Mouse (Mus musculus) kidney, adult 8-10 months (tissue): Measurements from ENCODE around the gene Fam83g.

Source experiments
- DNase-seq, 2 experiments: peaks; one replicate each; pipeline ENCODE4 v3.0.0; 2022

Gene Fam83g

DNA sequence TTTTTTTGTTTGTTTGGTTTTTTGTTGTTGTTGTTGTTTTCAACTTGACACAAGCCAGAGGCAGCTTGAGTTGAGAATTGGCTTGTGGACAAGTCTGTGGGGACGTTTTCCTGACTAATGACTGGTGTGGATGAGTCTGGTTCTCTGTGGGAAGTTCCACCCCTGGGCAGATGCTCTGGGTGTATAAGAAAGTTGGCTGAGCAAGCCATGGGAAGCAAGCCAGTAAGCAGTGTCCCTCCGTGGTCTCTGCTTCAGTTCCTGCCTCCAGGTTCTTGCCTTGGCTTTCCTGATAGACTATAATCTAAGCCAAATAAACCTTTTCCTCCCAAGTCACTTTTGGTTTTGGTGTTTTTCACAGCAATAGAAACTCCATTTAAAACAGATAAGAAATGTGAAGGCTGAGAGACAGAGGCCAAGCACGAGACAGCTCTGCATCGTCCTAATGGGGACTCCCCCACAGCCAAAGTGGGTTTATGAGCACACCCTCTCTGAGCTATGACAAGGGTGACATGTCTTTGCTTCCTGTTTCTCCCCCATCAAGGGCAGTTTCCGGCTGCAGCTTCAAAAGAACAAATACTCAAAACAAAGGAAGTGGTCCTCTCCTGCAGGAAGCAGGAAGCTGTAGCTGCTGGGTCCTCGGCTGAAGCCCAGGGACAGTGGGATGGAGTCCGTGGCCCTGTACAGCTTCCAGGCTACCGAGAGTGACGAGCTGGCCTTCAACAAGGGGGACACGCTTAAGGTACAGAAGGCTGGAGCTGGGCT is 31.0 kb upstream of the Fam83g start, which contains the start of gene Grap:
Grap (plus strand) TSS at position 580 of the 762 bp plus-strand sequence.
- peak; percentile 44 to 54 for DNase-seq

DNA sequence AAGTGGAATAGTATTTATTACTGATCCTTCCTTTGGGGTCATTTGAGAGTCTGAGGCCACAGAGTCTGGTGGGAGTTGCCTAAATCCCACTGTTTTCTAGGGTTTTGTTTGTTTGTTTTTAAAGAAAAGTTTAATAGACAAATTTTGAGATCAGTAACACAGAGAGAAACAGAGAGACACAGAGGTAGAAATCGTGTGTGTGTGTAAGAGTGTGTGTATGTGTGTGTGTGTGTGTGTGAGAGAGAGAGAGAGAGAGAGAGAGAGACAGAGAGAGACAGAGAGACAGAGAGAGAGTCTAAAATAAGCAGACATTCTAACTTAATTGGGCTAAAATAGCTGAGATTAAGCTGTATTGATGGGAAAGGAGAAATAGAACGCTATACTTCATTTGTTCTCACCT is 30.3 kb upstream of the Fam83g start:
- no peak for DNase-seq

DNA sequence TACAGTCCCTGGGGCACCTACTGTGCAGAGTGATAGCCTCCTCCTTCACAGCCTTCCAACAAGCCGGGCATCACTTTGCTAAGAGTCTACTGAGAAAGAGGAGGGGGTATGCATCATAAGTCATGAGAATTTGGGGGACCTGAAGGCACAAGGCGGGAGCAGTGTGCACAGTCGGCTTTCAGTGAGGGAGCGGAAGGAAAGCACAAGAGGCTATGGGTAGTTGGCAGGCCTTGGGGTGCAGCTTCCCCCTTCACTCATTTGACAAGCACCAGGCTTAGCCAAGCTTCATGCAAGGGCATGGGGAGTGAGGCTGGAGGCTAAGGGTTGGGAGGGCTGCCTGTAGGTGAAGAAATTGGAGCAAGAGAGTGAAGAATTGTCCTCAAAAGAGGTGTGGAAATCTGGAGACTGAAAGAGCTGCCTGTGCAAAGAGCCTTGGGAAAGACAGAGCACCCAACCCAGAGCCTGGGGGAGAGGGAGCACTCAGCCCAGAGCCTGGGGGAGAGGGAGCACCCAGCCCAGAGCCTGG is 29.0 kb upstream of the Fam83g start:
- no peak for DNase-seq

DNA sequence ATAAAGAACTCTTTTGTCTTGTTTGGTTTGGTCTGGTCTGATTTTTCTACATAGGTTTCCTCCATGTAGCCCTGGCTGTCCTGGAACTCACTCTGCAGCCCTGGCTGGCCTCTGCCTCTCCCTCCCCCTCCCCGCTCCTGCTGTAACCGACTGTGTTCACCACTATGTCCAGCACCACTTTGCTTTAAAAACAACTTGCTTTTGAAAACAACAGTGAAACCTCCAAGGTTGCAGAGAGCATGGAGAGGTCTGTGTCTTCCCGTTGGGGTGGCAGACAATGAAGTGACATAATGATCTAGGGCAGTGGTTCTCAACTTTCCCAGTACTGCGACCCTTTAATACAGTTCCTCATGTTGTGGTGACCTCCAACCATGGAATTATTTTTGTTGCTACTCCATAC is 28.2 kb upstream of the Fam83g start:
- no peak for DNase-seq

DNA sequence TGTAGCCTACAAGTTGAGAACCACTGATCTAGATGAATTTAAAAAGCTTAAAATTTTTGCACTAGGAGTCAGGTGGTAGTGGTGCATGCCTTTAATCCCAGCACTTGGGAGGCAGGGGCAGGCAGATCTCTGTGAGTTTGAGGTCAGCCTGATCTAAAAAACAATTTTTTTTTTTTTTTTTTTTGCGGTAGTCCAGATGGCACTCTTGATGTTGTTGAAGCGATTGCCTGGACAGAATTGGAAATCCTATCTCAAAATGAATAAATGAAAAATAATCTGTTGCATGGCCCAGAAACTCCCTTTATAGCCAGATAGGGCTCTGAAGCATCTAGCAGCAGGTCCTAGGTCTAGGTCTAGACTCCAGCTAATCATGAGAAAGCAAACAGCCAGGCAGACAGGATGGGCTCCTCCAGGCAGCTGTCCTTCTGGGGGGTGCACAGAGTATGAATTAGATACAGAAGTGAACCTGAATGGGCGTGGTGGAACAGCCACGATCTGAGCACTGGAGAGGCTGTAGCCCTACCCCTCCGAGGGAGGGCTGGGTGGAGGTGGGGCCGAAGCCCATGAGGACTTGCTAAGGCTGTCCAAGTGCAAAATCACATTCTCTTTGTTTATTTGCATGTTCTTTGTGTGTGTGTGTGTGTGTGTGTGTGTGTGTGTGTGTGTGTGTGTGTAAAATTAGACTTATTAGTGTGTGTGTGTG is 27.6 kb upstream of the Fam83g start:
- DNase-seq, result no peak

DNA sequence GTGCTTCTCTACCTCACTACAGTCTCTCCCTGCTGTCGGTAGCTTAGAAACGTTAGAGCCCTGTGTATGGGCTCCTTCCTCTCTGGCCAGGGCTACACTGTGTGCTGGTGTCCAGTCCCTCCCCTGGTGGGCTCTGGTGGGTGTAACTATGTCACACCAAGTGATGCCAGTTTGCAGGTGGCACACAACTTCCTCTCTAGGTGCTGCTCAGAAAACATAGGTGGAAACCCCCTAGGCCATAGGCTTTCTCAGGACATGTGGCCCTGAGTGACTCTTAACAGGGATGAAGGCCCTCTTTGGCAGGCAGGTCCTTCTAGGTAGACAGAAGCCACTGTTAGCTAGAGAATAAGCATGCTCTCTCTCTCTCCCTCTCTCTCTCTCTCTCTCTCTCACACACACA is 26.5 kb upstream of the Fam83g start:
- DNase-seq, result no peak

DNA sequence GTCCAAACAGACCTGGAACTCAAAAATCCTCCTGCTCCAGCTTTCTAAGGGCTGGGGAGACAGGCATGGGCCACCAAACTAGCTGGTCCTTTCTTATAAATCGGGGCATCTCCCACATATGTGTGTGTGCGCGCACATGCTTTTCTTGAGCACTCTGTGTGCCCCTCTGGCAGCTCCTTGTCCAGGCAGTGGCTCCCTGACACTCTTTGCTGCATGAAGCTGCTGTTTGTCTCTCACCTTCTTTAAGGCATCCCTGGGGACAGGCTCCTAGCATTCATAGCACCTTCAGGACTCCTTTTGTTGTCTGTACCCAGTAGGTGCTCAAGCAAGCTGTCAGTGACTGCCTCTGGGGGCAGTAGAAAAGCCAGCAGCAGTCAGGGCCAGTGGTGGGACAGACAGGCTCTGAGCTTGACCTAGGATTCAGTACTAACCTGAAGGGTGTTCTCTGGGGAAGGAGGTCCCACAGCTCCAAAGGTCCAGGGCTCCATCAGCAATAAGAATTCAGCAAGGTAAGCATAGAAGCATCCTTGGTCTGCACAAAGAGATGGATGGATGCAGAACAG is 25.4 kb upstream of the Fam83g start:
- DNase-seq, result no peak

DNA sequence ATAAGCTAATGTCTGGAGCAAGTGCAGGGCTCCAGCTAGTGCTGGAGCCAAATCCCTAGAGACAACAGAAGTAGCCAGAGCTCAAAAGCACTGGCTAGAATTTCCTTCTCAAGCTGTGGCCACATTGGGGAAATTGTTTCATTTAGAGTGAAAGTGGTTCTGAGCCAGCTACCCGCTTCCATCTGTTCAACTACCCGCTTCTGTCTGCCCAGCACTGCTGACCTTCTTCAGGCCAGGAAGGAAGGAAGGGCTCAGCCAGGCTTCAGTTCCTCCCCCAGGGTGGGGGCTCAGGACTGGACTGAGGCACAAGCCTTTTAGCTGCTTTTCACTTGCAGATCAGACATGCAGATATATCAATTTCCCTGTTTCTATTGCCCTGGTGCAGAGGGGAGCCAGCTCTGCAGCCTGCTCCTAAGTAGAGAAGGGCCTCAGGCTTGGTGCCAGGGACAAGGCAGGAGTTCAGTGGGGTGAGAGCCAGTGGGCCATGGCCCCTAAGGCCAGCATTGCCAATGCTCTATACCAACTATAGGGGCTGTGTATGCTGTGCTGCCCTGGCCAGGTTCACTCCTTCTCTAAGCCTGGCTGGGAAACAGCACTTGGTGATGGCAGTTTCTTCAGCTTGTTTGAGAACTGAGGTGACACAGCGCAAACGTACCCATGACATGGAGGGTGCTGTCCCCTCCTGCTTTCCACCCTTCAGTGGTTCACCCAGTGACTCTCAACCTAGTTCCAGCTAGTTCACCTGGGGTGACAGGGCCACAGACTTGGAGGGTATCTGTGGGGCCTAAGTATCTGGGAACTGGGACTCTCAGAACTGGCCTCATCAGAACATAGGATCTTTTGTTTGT is 24.7 kb upstream of the Fam83g start:
- DNase-seq, result peak in 1 of 2 experiments; percentile 25

DNA sequence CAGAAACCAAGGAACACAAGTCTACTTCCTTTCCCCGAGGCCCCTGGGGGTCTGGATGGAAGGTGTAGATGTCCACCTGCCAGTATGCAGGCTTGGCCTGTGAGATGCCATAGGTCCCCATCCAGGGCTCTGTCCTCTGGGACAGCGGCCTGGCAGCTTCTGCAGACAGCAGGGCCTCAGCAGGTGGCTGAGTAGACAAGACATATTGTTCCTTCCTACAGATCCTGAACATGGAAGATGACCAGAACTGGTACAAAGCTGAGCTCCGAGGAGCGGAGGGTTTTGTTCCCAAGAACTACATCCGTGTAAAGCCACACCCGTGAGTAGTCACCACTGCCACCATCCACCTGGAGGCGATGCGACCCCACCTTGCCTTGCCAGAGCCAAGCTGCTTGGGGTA is 23.9 kb upstream of the Fam83g start:
- DNase-seq, result no peak

DNA sequence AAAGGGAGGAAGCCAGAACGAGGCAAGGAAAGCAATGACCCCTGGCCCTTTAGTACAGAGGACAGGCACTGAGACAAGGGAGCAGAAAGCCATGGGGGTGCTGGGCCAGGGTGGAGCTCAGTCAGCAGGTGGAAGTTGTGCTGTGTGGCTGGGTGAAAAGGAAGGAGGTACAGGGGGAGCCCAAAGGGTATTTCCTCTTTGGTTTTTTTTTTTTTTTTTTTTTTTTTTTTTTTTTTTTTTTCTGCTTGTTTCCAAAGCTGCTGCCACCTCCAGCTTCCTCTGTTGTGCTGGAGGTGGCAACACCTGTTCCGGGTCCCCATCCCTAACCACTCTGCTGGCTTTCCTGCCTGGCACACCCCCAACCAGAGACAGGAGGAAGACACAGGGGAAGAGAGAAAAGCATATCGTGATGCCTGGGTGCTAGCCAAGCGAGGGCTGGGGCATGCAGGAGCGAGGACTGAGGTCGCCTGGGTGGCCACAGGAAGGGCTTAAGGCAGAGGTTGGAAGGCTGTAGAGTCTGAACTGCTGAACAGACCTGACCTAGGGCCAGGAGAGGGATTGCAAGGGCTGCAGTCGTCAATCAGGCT is 23.0 kb upstream of the Fam83g start:
- no peak for DNase-seq

DNA sequence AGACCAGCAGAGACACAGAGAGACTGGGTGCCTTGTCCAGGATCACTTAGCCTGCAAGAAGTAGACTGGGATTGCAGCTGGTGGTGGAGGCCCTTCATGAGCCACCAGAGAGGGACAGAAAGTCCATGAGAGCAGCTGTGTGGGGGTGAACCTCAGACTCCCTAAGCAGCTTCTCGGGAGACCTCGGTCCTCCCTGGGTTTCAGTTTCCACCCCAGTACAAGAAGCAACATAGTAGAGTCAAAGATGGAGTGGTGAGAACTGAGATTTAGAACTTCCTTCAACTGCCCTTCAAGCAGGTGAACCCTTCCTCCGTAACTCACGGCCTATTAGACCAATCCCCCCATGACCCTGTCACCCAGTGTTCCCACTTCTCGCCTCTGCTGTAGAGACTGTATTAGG is 21.7 kb upstream of the Fam83g start:
- no peak for DNase-seq

DNA sequence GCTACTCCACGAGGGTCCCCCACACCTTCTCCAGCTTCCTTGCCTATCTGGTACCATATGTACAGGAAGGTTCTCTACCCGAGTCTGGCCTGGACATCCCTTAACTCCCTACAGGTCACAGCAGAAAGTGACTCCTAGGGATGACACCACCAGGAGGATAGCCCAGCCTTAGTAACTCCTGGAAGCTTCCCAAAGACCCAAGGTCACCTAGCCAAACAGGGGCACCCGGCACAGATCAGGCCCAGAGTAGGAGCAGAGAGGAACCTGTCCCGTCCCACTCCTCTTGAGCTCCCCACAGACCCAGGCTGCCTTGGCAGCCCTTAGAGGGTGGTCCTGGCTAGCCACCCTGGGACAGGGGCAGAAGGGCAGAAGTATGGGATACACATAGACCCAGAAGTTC is 18.5 kb upstream of the Fam83g start:
- DNase-seq, result no peak

DNA sequence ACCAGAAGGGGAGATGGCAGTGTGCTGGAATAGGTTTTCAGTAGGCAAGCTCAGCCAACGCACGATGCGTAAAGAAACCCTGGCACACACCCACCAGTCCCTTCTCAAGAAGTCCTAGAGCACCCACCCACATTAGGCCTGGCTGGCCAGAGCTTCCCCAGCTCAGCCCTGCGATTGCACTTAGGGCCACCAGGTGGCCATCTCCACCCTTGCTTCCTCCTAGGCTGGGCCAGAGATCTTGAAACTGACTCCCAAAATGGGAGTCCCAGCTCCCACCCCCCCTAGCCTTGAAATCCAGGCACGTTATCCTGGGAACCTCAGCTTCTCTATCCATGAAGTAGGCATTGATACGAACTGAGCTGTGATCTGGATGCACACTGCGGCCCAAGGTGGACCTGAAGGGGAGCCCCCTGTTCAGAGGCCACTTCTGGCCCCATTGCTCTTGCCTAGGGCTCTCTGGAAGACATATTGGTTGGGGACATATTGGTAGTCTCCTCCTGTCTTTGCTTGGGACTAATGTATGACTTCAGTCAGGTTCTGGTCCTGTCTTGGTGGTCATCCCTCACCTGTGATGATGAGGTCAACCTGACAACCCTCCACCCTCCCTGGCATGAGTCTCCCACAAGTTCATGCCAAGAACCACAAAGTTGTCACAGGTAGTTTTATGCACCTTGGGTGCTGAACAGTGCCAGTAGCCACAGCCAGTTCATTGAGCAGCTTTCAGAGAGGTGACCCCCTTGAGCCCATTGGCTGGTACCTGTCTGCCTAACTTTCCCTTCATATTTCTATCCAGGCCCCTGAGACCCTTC is 17.7 kb upstream of the Fam83g start:
- peak in 1 of 2 experiments; percentile 49 for DNase-seq

DNA sequence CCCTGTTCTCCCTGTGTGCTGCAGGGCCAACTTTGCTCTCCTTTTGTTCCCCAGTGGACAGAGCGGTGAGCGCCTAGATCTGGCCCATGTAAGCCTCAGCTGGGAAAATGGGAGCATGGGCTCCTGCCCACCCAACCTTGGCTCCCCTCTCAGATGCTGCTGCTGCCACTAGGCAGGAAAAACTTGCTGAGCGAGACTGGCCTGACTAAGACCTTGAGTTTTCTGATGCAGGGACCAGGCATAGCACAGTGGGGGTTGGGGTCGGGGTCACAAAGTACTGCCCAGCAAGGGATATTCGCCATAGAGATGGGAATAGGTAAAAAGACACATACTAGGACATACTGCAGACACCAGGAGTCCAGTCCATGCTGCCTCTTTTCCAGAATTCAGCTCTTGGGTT is 16.6 kb upstream of the Fam83g start:
- no peak for DNase-seq

DNA sequence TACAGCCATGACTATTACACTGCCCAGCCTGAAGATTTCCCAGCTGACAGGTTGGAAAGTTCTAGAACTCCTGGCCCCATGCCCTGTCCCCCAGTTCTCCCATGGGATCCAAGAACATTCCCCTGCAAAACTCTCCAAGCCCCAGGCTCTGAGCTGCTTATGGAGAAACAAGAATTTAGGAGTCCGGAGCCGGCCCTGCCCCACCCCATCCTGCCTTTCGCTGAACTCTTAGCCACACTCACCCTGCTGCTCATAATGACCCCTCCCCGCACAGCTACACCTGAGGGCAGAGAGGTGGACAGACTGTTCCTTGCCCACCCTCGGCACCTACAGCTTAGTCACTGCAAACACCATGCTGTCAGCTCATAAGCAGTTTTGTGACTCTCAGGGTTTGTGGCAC is 16.1 kb upstream of the Fam83g start:
- no peak for DNase-seq

DNA sequence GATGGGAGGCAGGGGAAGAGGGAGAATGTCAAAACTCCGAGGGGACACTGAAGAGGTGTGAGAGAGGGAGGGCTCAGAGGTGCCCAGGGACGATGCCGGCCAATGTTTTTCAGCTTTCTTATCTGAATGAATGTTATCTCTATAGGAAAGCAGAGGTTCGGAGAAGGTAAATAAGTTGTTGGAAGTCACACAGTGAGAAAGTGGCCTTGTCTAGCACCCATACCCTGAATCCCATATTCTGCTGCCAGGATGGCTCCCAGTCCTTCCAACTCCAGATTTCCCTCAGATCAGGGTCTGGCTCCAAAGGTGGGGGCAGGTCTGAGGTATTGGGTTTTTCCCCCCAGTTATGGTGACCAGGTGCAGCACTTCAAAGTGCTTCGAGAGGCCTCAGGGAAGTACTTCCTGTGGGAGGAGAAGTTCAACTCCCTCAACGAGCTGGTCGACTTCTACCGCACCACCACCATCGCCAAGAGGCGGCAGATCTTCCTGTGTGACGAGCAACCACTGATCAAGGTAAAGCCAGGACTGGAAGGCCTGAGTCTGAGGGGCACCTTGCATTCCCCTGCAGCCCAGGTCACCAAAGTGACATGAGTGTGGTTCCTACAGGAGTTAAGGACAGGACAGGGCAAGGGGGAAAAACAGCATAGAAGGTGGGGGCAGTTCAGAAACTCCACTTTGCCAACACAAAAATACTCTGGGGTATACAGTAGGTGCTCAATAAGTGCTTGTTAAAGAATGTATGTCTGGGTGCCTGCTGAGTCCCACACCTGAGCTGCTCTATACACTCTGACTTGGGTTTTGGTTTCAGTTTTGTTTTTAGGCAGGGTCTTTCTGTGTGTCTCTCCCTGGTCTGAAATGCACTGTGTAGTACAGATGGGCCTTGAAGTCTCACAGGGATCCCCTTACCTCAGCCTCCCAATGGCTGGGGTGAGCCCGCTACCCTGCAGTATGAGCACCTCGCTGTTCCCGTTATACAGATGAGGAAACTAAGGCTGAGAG is 14.1 kb upstream of the Fam83g start:
- DNase-seq, result no peak

DNA sequence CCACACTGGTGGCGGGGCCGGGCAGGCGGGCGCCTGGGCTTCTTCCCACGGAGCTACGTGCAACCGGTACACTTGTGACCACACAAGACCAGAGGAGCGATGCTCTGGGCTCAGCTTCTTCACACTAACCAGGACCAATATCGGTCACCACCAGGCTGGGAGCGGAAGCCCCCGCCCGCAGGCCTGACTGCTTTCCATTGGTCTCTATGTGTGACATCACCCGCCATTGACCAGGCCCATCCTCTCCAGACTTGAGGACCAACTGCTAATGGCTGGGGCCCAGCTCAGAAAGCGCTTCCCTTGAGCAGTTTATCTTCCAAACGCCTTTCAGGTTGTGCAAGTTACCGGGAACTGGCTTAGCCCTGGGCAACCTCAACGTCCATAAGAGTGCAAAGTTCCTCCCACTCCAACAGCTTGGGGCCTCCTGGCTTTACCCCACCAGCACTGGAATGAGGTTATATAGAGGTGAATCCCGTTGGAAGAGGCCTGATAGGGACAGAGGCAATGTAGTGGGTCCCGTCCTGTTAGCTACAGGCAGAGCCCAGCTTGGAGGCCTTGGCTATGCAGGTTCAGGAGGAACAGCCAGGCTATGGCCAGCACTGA is 12.0 kb upstream of the Fam83g start:
- no peak for DNase-seq

DNA sequence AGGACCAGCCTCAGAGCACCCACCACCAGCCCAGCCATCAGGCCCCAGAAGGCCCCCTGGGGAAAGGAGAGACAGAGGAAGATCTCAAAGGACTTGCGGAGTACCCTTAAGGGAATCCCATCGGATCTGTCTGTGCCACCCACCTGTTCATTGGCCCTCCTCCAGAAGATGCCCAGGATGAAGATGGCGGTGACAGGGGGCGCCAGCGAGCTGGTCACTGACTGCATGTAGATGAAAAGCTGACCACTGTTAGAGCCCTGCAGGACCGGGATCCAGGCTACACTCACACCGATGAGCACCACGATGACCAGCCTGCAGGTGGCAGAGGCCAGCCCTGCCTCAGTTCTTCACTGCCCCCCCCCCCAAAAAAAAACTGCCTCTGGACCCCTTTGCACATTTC is 10.2 kb upstream of the Fam83g start:
- peak in 1 of 2 experiments; percentile 70 for DNase-seq

DNA sequence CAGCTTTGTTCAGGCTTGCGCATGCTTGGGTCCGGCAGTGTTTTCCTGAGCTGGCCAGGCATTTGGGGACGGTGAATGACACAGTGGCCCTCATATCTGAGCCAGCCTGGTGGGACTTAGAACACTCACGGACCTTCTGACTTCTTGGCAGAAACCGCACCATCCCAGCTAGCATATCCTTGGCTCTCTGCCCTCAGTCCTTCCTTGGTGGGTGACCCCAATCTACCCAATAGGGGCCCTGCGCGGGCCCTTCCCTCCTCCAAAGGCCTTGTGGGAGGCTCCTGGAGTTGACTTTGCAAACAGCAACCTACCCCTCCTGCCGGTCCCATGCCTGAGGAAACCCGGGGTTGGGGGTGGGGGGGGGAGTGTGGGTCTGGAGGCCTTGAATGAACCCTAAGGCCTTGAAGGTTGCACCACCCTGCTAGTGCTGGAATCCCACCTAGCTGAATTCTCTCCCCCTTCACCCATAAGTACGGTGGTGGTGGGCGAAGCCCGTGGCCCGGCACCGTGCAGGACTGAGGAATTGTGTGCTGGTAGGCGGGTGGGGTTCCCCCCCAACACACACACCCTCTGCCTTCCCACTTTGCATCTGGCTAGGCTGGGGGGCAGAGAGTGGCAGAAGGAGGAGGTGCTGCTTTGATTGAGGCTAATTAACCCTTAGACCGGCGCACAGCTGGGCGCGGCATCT is 9.6 kb upstream of the Fam83g start:
- no peak for DNase-seq

DNA sequence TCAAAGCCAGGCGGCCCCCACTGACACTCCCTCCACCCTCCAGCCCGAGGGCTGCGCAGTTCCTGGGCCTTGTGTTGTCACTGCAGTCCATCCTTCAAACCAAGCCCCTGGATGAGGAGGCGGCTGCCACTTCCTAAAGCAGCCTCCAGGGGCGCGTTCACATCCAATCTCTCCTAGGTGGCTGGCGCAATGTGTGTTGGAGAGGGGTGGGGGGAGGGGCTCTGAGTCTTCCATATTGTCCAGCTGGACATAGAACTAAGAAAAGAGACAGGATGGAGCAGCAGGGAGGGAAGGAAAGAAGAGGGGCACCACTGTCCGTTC is 9.1 kb upstream of the Fam83g start:
- DNase-seq, result no peak
